Mouse (Mus musculus) embryonic facial prominence, embryonic 15.5 days (tissue): ENCODE results near the gene Fam177a. TPM values are rescaled to one million over a fixed set of nuclear protein-coding genes. Genes with fewer than 3 reads are reported as not detected.
"Not testable (repeated sequence)": the region's sequence is repeated elsewhere in the genome, so short reads cannot be mapped to it uniquely, and the experiment has no call there.

Experiments
- ATAC-seq: fragments of 200-750 bp; cut with Nextera tagmentation; 2 replicates; pipeline ENCODE4 v1.8.0; 2017; ENCODE audit warnings: low read depth, moderate TSS enrichment; ENCODE audit not compliant: insufficient number of reproducible peaks, low FRiP score, low TSS enrichment
- H3K27ac ChIP-seq: fragments of 300-500 bp; sonication (generic); replicated peaks from 2 replicates; pipeline ENCODE4 v1.5.1; 2015; ENCODE audit warnings: mild to moderate bottlenecking, inconsistent platforms
- H3K27me3 ChIP-seq: fragments of 300-500 bp; sonication (generic); 2 replicates; pipeline ENCODE4 v1.6.1; 2015; ENCODE audit warnings: inconsistent platforms
- H3K36me3 ChIP-seq: fragments of 300-500 bp; sonication (generic); 2 replicates; pipeline ENCODE4 v1.6.1; 2015; ENCODE audit warnings: mild to moderate bottlenecking, inconsistent platforms
- H3K4me1 ChIP-seq: fragments of 300-500 bp; sonication (generic); 2 replicates; pipeline ENCODE4 v1.6.1; 2015; ENCODE audit warnings: inconsistent platforms
- H3K4me2 ChIP-seq: fragments of 300-500 bp; sonication (generic); replicated peaks from 2 replicates; pipeline ENCODE4 v1.6.1; 2015; ENCODE audit warnings: mild to moderate bottlenecking, inconsistent platforms
- H3K4me3 ChIP-seq: fragments of 300-500 bp; sonication (generic); replicated peaks from 2 replicates; pipeline ENCODE4 v1.5.1; 2015; ENCODE audit warnings: mild to moderate bottlenecking, inconsistent platforms
- H3K9ac ChIP-seq: fragments of 300-500 bp; sonication (generic); 2 replicates; pipeline ENCODE4 v1.6.1; 2015; ENCODE audit warnings: inconsistent platforms
- H3K9me3 ChIP-seq: fragments of 300-500 bp; sonication (generic); replicated peaks from 2 replicates; pipeline ENCODE4 v1.6.1; 2016; ENCODE audit warnings: inconsistent platforms
- WGBS: fragments of 180-500 bp; shearing (Covaris S2); methylation state at CpG from one replicate; pipeline ENCODE4 v1.1.7; 2015; 5-methylcytosine and 5-hydroxymethylcytosine counted together
- polyA plus RNA-seq: library from polyadenylated mRNA; unstranded; fragments of >200 nt; fragmentation: Nextera tagmentation; extraction: Ambion mirVana; gene quantifications from 2 replicates; pipeline ENCODE4 v1.2.1, GENCODE M21; 2015

Gene Fam177a
- polyA plus RNA-seq, 1 experiment from 2014 or later: 33.0 TPM

- not testable (repeated sequence) for H3K27ac ChIP-seq, H3K4me2 ChIP-seq, H3K4me1 ChIP-seq, H3K27me3 ChIP-seq, H3K9ac ChIP-seq, H3K9me3 ChIP-seq, H3K36me3 ChIP-seq
- peak; percentile 31 for ATAC-seq
- H3K4me3 ChIP-seq: peak overlapping the region; percentile 31
- 0% methylated on average over 10 of the region's 24 CpGs for WGBS
These were observed 31.1 kb downstream of the Fam177a start for GRCm38 (mm10) chr12:55155449-55155783.

GRCm38 (mm10) chr12:55167034-55167557 lies 42.8 kb downstream of the Fam177a start:
- not testable (repeated sequence) for H3K27ac ChIP-seq, H3K4me1 ChIP-seq, H3K36me3 ChIP-seq, H3K9ac ChIP-seq, H3K9me3 ChIP-seq, ATAC-seq, H3K27me3 ChIP-seq, H3K4me2 ChIP-seq, H3K4me3 ChIP-seq
- WGBS: no CpG with 5 or more reads among the region's 7 CpGs

- not testable (repeated sequence) for H3K27ac ChIP-seq, H3K36me3 ChIP-seq, ATAC-seq, H3K9ac ChIP-seq, H3K4me3 ChIP-seq, H3K4me2 ChIP-seq, H3K9me3 ChIP-seq, H3K27me3 ChIP-seq, H3K4me1 ChIP-seq
- no CpG with 5 or more reads among the region's 8 CpGs for WGBS
These were observed 63.4 kb downstream of the Fam177a start for GRCm38 (mm10) chr12:55187686-55188085.

- WGBS: no CpG with 5 or more reads among the region's 5 CpGs
- not testable (repeated sequence) for H3K4me2 ChIP-seq, H3K9ac ChIP-seq, H3K27ac ChIP-seq, H3K4me1 ChIP-seq, H3K27me3 ChIP-seq, H3K36me3 ChIP-seq, H3K4me3 ChIP-seq, H3K9me3 ChIP-seq, ATAC-seq
These were observed 64.9 kb downstream of the Fam177a start for GRCm38 (mm10) chr12:55189127-55189526.

Other genes starting within 250 kb of the Fam177a start
- not detected in 2 replicates for gene Gm20403, start 137.9 kb upstream of the Fam177a start, polyA plus RNA-seq
- 25.2 and 26.7 TPM in 2 replicates for gene Baz1a, start 110.1 kb upstream of the Fam177a start, polyA plus RNA-seq
- gene 2700097O09Rik, start 44.4 kb upstream of the Fam177a start, polyA plus RNA-seq: 31.9 and 34.6 TPM in 2 replicates
- gene Srp54a, start 44.2 kb upstream of the Fam177a start, polyA plus RNA-seq: 165 and 177 TPM in 2 replicates
- gene Srp54b, start 30.6 kb downstream of the Fam177a start, polyA plus RNA-seq: 53.8 and 59.5 TPM in 2 replicates
- gene 1700047I17Rik2, start 75.1 kb downstream of the Fam177a start, polyA plus RNA-seq: 0.75 TPM in 1 of 2 replicates, not detected in the other
- gene Srp54c, start 105.7 kb downstream of the Fam177a start, polyA plus RNA-seq: 69.2 and 71.2 TPM in 2 replicates
- gene 1110008L16Rik, start 175.1 kb downstream of the Fam177a start, polyA plus RNA-seq: 14.9 and 16.9 TPM in 2 replicates
- gene Ppp2r3c, start 178.5 kb downstream of the Fam177a start, polyA plus RNA-seq: 11.4 and 13.5 TPM in 2 replicates